ENCODE assay signal across 8 mouse cellular contexts in the genomic region with DNA sequence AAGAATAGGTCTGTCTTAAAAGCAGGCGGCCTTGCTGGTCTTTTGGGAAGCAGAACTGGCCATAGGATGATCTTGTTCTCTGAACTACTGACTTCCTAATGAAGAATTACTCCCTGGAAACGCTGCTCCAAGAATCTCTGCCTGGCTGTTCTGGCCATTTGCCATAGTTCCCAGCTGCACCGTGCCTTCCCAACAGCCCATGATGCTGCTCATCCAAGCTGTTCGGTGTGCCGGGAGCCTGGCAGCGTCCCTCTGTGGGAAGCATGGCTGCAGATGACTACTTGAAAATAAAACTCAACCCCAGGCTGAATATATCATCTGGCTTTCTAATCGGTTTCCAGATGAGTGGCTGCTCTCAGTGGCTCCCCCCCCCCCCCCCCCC.
A peak's percentile ranks its signal among the peaks of the same experiment; 100 is the strongest.
DNase-seq lines count a peak whose midpoint lies in the region; ATAC-seq lines count a peak whose summit lies in the region.
"Had no signal": no experiment of that assay in that cellular context is flagged by ENCODE, and none has a peak within 500 bp of the region (broad histone marks: within the 10 kb centered on the region; RNA-seq: fewer than 3 reads in every experiment).

No protein-coding gene starts in this region.

- H3K27ac ChIP-seq in midbrain, embryonic 10.5 days (replicated peaks): 0 out of 2 replicates have a peak overlapping the region, but pooled peaks have one; percentile 38
- H3K27ac ChIP-seq in midbrain, embryonic 11.5 days (ENCODE audit: low read depth, low read length): no peak overlapping the region
- peak overlapping the region; percentile 55 for H3K27ac ChIP-seq in embryonic facial prominence, embryonic 15.5 days (replicated peaks)
- H3K27ac ChIP-seq in hindbrain, embryonic 16.5 days (ENCODE audit: low read depth, low read length): peak overlapping the region; percentile 66
- H3K27ac ChIP-seq: heart, embryonic 15.5 days had no signal

- H3K36me3 ChIP-seq in midbrain, embryonic 10.5 days: no peaks in the 10 kb centered on the region
- no peaks in the 10 kb centered on the region for H3K36me3 ChIP-seq in midbrain, embryonic 11.5 days (ENCODE audit: control insufficient read depth, insufficient read depth, low read length)
- H3K36me3 ChIP-seq in embryonic facial prominence, embryonic 15.5 days: no peaks in the 10 kb centered on the region
- no peaks in the 10 kb centered on the region for H3K36me3 ChIP-seq in hindbrain, embryonic 16.5 days (ENCODE audit: control insufficient read depth, insufficient read depth, low read length)
- H3K36me3 ChIP-seq: heart, embryonic 15.5 days had no signal

- no peaks in the 10 kb centered on the region for H3K27me3 ChIP-seq in midbrain, embryonic 10.5 days (ENCODE audit: low read depth, poor library complexity, severe bottlenecking)
- H3K27me3 ChIP-seq in midbrain, embryonic 11.5 days (ENCODE audit: control insufficient read depth, insufficient read depth, low read length): no peaks in the 10 kb centered on the region
- no peaks in the 10 kb centered on the region for H3K27me3 ChIP-seq in embryonic facial prominence, embryonic 15.5 days
- no peaks in the 10 kb centered on the region for H3K27me3 ChIP-seq in hindbrain, embryonic 16.5 days (replicated peaks; ENCODE audit: control insufficient read depth, insufficient read depth, low read length)
- H3K27me3 ChIP-seq: heart, embryonic 15.5 days had no signal

- 85% methylated on average over 7 of the region's 7 CpGs for WGBS in midbrain, embryonic 10.5 days
- 62% methylated on average over 7 of the region's 7 CpGs for WGBS in midbrain, embryonic 11.5 days
- 35% methylated on average over 7 of the region's 7 CpGs for WGBS in embryonic facial prominence, embryonic 15.5 days
- 25% methylated on average over 7 of the region's 7 CpGs for WGBS in hindbrain, embryonic 16.5 days

- no peak overlapping the region for H3K4me2 ChIP-seq in midbrain, embryonic 11.5 days
- H3K4me2 ChIP-seq in embryonic facial prominence, embryonic 15.5 days (replicated peaks): no peak overlapping the region
- peak overlapping the region; percentile 23 for H3K4me2 ChIP-seq in hindbrain, embryonic 16.5 days (ENCODE audit: low read length)
- H3K4me2 ChIP-seq: heart, embryonic 15.5 days had no signal

- peaks cover 44% of the 10 kb centered on the region for H3K4me1 ChIP-seq in midbrain, embryonic 10.5 days
- H3K4me1 ChIP-seq in midbrain, embryonic 11.5 days (ENCODE audit: control insufficient read depth, insufficient read depth, low read length): peaks cover 3% of the 10 kb centered on the region
- H3K4me1 ChIP-seq in embryonic facial prominence, embryonic 15.5 days: peaks cover 29% of the 10 kb centered on the region
- H3K4me1 ChIP-seq in hindbrain, embryonic 16.5 days (ENCODE audit: control insufficient read depth, insufficient read depth, low read depth, low read length): peaks cover 33% of the 10 kb centered on the region

- no peak for ATAC-seq in midbrain, embryonic 11.5 days (ENCODE audit: low FRiP score)
- ATAC-seq in embryonic facial prominence, embryonic 15.5 days (ENCODE audit: insufficient number of reproducible peaks, low FRiP score, low TSS enrichment, low read depth): no peak; the same call in 1 of the 2 replicates
- peak; percentile 84 for ATAC-seq in hindbrain, embryonic 16.5 days
- ATAC-seq in megakaryocyte progenitor cell, adult 5-6 weeks (replicated peaks; ENCODE audit: poor library complexity): no peak

- no peak overlapping the region for H3K4me3 ChIP-seq in midbrain, embryonic 10.5 days
- no peak overlapping the region for H3K4me3 ChIP-seq in midbrain, embryonic 11.5 days (ENCODE audit: low read depth, low read length)
- no peak overlapping the region for H3K4me3 ChIP-seq in embryonic facial prominence, embryonic 15.5 days (replicated peaks)
- no peak overlapping the region for H3K4me3 ChIP-seq in hindbrain, embryonic 16.5 days (ENCODE audit: low read length)
- H3K4me3 ChIP-seq: heart, embryonic 15.5 days had no signal

- H3K9ac ChIP-seq in midbrain, embryonic 11.5 days (ENCODE audit: low read length): no peak overlapping the region
- no peak overlapping the region for H3K9ac ChIP-seq in embryonic facial prominence, embryonic 15.5 days
- H3K9ac ChIP-seq in hindbrain, embryonic 16.5 days (ENCODE audit: low read depth, low read length): no peak overlapping the region
- H3K9ac ChIP-seq: heart, embryonic 15.5 days had no signal

- intact Hi-C loops in left cerebral cortex, postnatal 4 days (cut with DNase I): no loop called here

- DNase-seq in midbrain, embryonic 10.5 days (ENCODE audit: low spot score): no peak
- no peak for DNase-seq in midbrain, embryonic 11.5 days (ENCODE audit: low spot score, missing footprints)
- peak; percentile 93 for DNase-seq in left cerebral cortex, postnatal 4 days
- peak; percentile 70 for DNase-seq in right cerebral cortex, postnatal 14 days

- H3K9me3 ChIP-seq in midbrain, embryonic 10.5 days (replicated peaks): no peaks in the 10 kb centered on the region
- no peaks in the 10 kb centered on the region for H3K9me3 ChIP-seq in midbrain, embryonic 11.5 days (ENCODE audit: control insufficient read depth, low read length)
- H3K9me3 ChIP-seq in embryonic facial prominence, embryonic 15.5 days (replicated peaks): no peaks in the 10 kb centered on the region
- H3K9me3 ChIP-seq in hindbrain, embryonic 16.5 days (ENCODE audit: control insufficient read depth, low read length): no peaks in the 10 kb centered on the region
- H3K9me3 ChIP-seq: heart, embryonic 15.5 days had no signal

Comparison
In these comparisons a context has a peak if more than half of its experiments do, and no peak if none do; other contexts are left out.
1. DNase-seq: peak in left cerebral cortex, postnatal 4 days (single experiment) and right cerebral cortex, postnatal 14 days (single experiment); none in midbrain, embryonic 10.5 days (single experiment) and midbrain, embryonic 11.5 days (single experiment).